Mouse (Mus musculus): ENCODE results near the gene Oser1.

GRCm38 (mm10) chr2:163471710-163472465, 47.4 kb upstream of the Oser1 start:
- TF ChIP-seq CTCF (IDR thresholded peaks at IDR 0.05; ENCODE audit: low read depth) (no peak), EP300 (IDR thresholded peaks at IDR 0.05; ENCODE audit: low read depth) (no peak)

Data from liver, embryonic 14.5 days (tissue).